Mouse (Mus musculus): ENCODE data around the gene Gm525.

Gm525 gene

DNA sequence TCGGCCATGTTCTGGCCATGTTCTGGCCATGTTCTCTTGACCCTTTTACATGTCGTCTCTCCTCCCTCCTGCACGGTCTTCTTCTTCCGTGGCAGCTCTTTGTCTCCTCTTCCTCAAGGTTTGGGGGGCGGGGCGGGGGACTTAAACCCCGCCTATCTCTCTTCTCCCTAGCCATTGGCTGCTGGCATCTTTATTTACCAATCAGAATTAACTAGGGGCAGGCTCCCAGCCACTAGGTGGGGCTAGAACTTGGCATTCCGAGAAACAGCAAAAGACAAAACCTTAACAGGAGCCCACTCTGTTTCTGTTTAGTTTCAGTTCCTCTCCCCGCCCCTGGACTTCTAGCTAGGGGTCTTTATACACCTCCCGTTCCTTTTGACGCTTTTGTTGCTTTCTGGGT lies 32.2 kb downstream of the Gm525 start:
- Histone ChIP-seq H3K27me3 (ENCODE audit: insufficient read depth, low read length) (peaks cover 8% of the 10 kb centered on the region), H3K9me3 (ENCODE audit: low read length) (no peaks in the 10 kb centered on the region), H3K4me1 (replicated peaks; ENCODE audit: low read depth, low read length) (peaks cover 72% of the 10 kb centered on the region), H3K4me3 (replicated peaks; ENCODE audit: low read length) (no peak overlapping the region), H3K36me3 (ENCODE audit: insufficient read depth, low read length) (no peaks in the 10 kb centered on the region)
- TF ChIP-seq NANOG (IDR thresholded peaks at IDR 0.05; ENCODE audit: borderline replicate concordance, low read length) (no peak), CTCF (conservative IDR thresholded peaks at IDR 0.05; ENCODE audit: low read length) (peak; percentile 75)

DNA sequence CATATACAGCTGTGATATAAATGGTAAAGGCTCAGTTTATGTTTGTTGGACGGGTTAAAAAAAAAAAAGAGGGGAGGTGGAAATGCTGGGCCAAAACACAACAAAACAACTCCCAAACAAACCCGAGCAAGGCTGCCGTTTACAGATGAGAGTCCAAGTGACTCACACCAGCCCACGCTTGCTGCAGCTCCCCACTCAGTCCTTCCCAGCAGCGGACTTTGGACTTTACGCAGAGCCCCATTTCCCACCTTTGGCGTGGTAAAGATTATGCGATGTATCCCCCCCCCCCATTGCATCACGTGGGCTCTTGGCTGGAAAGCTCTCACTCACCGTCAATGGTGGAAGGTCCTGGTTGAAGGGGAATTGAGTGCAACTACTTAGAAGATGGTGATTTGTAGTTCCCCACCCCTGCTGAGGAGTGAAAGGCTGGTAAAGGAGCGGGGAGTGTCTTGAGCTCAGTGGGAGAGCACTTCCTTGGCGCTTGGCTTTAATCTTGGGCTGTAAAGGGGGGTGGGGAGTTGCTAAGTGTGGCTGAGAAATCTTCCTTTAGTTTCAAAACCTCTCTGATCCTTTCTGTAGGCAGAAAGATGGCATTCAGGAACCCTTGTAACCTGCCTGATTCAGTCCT lies 33.7 kb downstream of the Gm525 start:
- Histone ChIP-seq H3K36me3 (ENCODE audit: insufficient read depth, low read length) (no peaks in the 10 kb centered on the region), H3K27me3 (ENCODE audit: insufficient read depth, low read length) (peaks cover 4% of the 10 kb centered on the region), H3K4me3 (replicated peaks; ENCODE audit: low read length) (0 out of 2 replicates have a peak overlapping the region, but pooled peaks have one; percentile 26), H3K4me1 (replicated peaks; ENCODE audit: low read depth, low read length) (peaks cover 58% of the 10 kb centered on the region), H3K9me3 (ENCODE audit: low read length) (no peaks in the 10 kb centered on the region)
- TF ChIP-seq CTCF (conservative IDR thresholded peaks at IDR 0.05; ENCODE audit: low read length) (no peak), POU5F1 (IDR thresholded peaks at IDR 0.05; ENCODE audit: borderline replicate concordance, low read length) (no peak), NANOG (IDR thresholded peaks at IDR 0.05; ENCODE audit: borderline replicate concordance, low read length) (no peak)

DNA sequence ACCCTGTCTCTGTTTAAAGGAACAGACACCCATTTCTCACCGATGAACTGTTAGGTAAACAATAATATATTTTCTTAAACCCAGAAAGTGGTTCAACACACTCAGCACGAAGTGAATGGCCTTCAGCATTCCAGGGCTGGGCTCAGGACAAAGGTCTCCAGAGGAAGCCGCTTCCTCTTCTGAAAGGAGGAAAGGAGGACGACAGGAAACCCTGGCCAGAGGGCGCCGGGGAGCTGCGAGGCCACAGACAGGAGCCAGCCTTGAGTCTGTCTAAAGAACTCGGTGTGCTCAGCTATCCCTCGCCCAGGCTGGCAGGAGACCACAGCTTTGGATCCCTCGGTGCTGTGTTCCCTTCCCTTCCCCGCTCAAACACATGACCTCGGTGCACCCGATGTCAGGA lies 50.8 kb downstream of the Gm525 start:
- Histone ChIP-seq H3K9me3 (ENCODE audit: low read length) (no peaks in the 10 kb centered on the region), H3K27me3 (ENCODE audit: insufficient read depth, low read length) (peaks cover 3% of the 10 kb centered on the region; the same call in 1 of the 2 replicates), H3K4me3 (replicated peaks; ENCODE audit: low read length) (no peak overlapping the region), H3K4me1 (replicated peaks; ENCODE audit: low read depth, low read length) (peaks cover 23% of the 10 kb centered on the region), H3K36me3 (ENCODE audit: insufficient read depth, low read length) (no peaks in the 10 kb centered on the region)
- TF ChIP-seq CTCF (conservative IDR thresholded peaks at IDR 0.05; ENCODE audit: low read length) (no peak), POU5F1 (IDR thresholded peaks at IDR 0.05; ENCODE audit: borderline replicate concordance, low read length) (no peak), NANOG (IDR thresholded peaks at IDR 0.05; ENCODE audit: borderline replicate concordance, low read length) (no peak)

DNA sequence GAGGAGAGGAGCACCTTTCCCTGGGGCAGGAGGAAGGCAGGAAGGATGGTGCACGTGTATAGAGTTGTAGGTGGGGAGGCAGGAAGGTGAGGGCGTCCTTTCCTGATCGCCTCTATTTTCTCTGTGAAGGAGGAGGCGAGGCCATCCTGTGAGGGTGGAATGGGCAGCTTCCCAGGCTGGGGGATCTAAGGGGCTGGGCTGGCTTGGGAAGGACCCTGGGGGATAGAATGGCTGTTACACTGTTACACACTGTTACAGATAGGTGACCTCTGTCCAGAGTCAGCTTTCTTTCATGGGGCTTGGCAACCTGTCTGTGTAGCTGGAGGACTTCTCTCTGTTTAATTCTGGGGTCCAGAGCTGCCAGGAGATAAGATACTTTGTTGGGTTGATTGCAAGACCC lies 57.2 kb downstream of the Gm525 start:
- no peak overlapping the region for H3K4me3 ChIP-seq (replicated peaks; ENCODE audit: low read length)
- no peaks in the 10 kb centered on the region for H3K9me3 ChIP-seq (ENCODE audit: low read length)
- H3K36me3 ChIP-seq (ENCODE audit: insufficient read depth, low read length), result no peaks in the 10 kb centered on the region
- peaks cover 46% of the 10 kb centered on the region for H3K4me1 ChIP-seq (replicated peaks; ENCODE audit: low read depth, low read length)
- no peaks in the 10 kb centered on the region; the same call in 1 of the 2 replicates for H3K27me3 ChIP-seq (ENCODE audit: insufficient read depth, low read length)
- TF ChIP-seq NANOG (IDR thresholded peaks at IDR 0.05; ENCODE audit: borderline replicate concordance, low read length), result no peak
- TF ChIP-seq CTCF (conservative IDR thresholded peaks at IDR 0.05; ENCODE audit: low read length), result no peak
- TF ChIP-seq POU5F1 (IDR thresholded peaks at IDR 0.05; ENCODE audit: borderline replicate concordance, low read length), result no peak

DNA sequence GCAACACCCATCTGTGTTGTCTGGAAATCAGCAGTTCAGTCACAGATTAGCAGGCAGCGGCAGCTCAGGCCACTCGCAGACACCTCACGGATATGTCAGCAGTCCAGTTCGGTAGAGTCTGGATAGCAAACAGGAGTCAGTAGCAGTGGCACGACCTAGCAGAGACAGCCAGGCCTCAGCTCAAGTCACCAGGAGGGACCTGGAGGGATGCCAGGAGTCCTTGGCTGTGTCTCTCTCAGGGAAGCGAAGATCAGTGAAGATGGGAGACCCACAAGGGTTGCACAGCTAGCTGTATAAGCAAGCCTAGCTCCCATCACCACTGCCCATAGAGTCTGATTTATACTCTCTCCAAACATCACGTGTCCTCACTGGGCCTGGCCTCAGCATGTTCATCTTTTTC lies 58.8 kb downstream of the Gm525 start:
- H3K4me3 ChIP-seq (replicated peaks; ENCODE audit: low read length), result no peak overlapping the region
- no peak for TF ChIP-seq POU5F1 (IDR thresholded peaks at IDR 0.05; ENCODE audit: borderline replicate concordance, low read length)
- no peak for TF ChIP-seq CTCF (conservative IDR thresholded peaks at IDR 0.05; ENCODE audit: low read length)
- TF ChIP-seq NANOG (IDR thresholded peaks at IDR 0.05; ENCODE audit: borderline replicate concordance, low read length), result no peak
- H3K36me3 ChIP-seq (ENCODE audit: insufficient read depth, low read length), result no peaks in the 10 kb centered on the region
- peaks cover 54% of the 10 kb centered on the region for H3K4me1 ChIP-seq (replicated peaks; ENCODE audit: low read depth, low read length)
- H3K27me3 ChIP-seq (ENCODE audit: insufficient read depth, low read length), result no peaks in the 10 kb centered on the region; the same call in 1 of the 2 replicates
- no peaks in the 10 kb centered on the region for H3K9me3 ChIP-seq (ENCODE audit: low read length)

DNA sequence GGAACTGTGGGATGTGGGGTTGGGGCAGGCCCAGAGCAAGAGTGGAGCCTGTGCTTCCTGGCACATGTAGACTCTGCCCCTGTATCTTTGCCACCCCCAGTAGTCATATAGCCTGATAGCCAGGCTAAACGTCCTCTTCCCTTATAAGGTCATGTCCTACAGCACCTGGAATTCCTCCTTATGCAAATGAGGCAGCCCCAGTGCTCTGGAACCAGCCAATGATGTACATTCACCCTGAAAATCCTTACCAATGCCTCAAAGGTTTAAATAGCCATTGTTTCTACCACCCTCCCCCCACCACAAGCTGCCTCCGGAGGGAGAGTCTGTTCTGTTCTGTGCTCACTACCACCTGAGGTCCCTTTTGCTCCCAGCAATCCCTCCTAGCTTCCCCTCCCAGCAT lies 60.6 kb downstream of the Gm525 start:
- no peaks in the 10 kb centered on the region; the same call in 1 of the 2 replicates for H3K27me3 ChIP-seq (ENCODE audit: insufficient read depth, low read length)
- peaks cover 51% of the 10 kb centered on the region for H3K4me1 ChIP-seq (replicated peaks; ENCODE audit: low read depth, low read length)
- peaks cover 3% of the 10 kb centered on the region; the same call in 1 of the 2 replicates for H3K9me3 ChIP-seq (ENCODE audit: low read length)
- no peaks in the 10 kb centered on the region for H3K36me3 ChIP-seq (ENCODE audit: insufficient read depth, low read length)
- H3K4me3 ChIP-seq (replicated peaks; ENCODE audit: low read length), result no peak overlapping the region
- TF ChIP-seq POU5F1 (IDR thresholded peaks at IDR 0.05; ENCODE audit: borderline replicate concordance, low read length), result no peak
- no peak for TF ChIP-seq NANOG (IDR thresholded peaks at IDR 0.05; ENCODE audit: borderline replicate concordance, low read length)
- no peak for TF ChIP-seq CTCF (conservative IDR thresholded peaks at IDR 0.05; ENCODE audit: low read length)

DNA sequence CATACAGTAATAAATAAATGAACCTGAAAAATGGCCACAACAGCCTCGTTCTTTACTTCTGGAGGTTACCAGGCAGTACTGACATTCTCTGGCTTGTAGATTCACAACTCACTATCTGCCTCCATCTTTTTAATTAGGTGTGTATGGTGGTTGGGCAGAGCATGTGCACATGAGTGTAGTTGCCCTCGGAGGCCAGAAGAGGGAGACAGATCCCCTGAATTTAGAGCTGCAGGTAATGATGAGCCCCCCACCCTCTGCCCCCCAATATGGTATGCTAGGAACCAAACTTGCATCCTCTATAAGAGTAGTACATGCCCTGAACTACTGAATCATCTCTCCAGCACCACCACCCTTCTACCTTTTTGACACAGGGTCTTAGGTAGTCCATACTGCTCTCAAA lies 64.3 kb downstream of the Gm525 start:
- Histone ChIP-seq H3K36me3 (ENCODE audit: insufficient read depth, low read length) (no peaks in the 10 kb centered on the region), H3K4me1 (replicated peaks; ENCODE audit: low read depth, low read length) (peaks cover 39% of the 10 kb centered on the region), H3K27me3 (ENCODE audit: insufficient read depth, low read length) (no peaks in the 10 kb centered on the region; the same call in 1 of the 2 replicates), H3K9me3 (ENCODE audit: low read length) (peaks cover 10% of the 10 kb centered on the region), H3K4me3 (replicated peaks; ENCODE audit: low read length) (no peak overlapping the region)
- peak; percentile 54 for TF ChIP-seq CTCF (conservative IDR thresholded peaks at IDR 0.05; ENCODE audit: low read length)
- no peak for TF ChIP-seq POU5F1 (IDR thresholded peaks at IDR 0.05; ENCODE audit: borderline replicate concordance, low read length)
- TF ChIP-seq NANOG (IDR thresholded peaks at IDR 0.05; ENCODE audit: borderline replicate concordance, low read length), result no peak
